Comparison of ENCODE assay signal across 21 mouse cellular contexts in genomic region chr11:67345186-67345855, GRCm38 (mm10). TPM values are rescaled to one million over a fixed set of nuclear protein-coding genes. Genes with fewer than 3 reads are reported as not detected.
DNase-seq lines count a peak whose midpoint lies in the region; TF ChIP-seq lines count a peak whose summit lies in the region.
"Had no signal": no experiment of that assay in that cellular context is flagged by ENCODE, and none has a peak within 500 bp of the region (broad histone marks: within the 10 kb centered on the region; RNA-seq: fewer than 3 reads in every experiment).

No protein-coding gene starts in this region.

- no peaks in the 10 kb centered on the region for H3K9me3 ChIP-seq in ES-E14 (ENCODE audit: control insufficient read depth, insufficient read depth, low read depth, low read length)
- H3K9me3 ChIP-seq: heart, embryonic 15.5 days; intestine, embryonic 15.5 days; limb, embryonic 12.5 days had no signal

- H3K9ac ChIP-seq in ES-E14 (ENCODE audit: insufficient read depth, low read depth, low read length, poor library complexity, severe bottlenecking): no peak overlapping the region
- H3K9ac ChIP-seq: heart, embryonic 15.5 days; intestine, embryonic 15.5 days; limb, embryonic 12.5 days; liver, embryonic 14.5 days had no signal

- peak; percentile 63 for DNase-seq in left cerebral cortex, postnatal 4 days
- DNase-seq in left cerebral cortex, postnatal 25 days (ENCODE audit: low spot score in 2 of 2): no peak
- peak; percentile 69 for DNase-seq in ES-E14 (ENCODE audit: low read depth, low spot score)
- DNase-seq in cerebellum, adult 11-12 months: peak; percentile 54
- DNase-seq in cerebellum, postnatal 25 days: peak; percentile 76 to 80
- DNase-seq in kidney, adult 9 months: no peak
- no peak for DNase-seq in thymus, postnatal 4 days
- DNase-seq: adrenal gland, postnatal 14 days; B cell, adult 2 months; heart, adult 18-20 months; kidney, postnatal 10 days; lung, postnatal 10 days; right cerebral cortex, postnatal 4 days; thymus, adult 18-20 months had no signal

- no peaks in the 10 kb centered on the region for H3K36me3 ChIP-seq in ES-E14 (ENCODE audit: control insufficient read depth, insufficient read depth, low read length, poor library complexity, severe bottlenecking)
- H3K36me3 ChIP-seq: heart, embryonic 15.5 days; intestine, embryonic 15.5 days; limb, embryonic 12.5 days had no signal

- intact Hi-C loops in left cerebral cortex, postnatal 4 days (cut with DNase I): no loop called here
- intact Hi-C loops in left cerebral cortex, postnatal 25 days (cut with DNase I): loop anchor here (10.0 kb wide), 1 partner anchor 321 kb away; the partner anchor contains the start of gene Tmem220

- peak overlapping the region; percentile 70; the same call in 1 of the 2 replicates for H3K27ac ChIP-seq in ES-E14 (ENCODE audit: insufficient read depth, low read depth, low read length, poor library complexity, severe bottlenecking)
- H3K27ac ChIP-seq: heart, embryonic 15.5 days; intestine, embryonic 15.5 days; layer of hippocampus, adult 2 months; limb, embryonic 12.5 days; liver, embryonic 14.5 days had no signal

- H3K4me3 ChIP-seq in ES-E14 (ENCODE audit: insufficient read depth in 1 of 2, low read depth in 1 of 2, low read length in 2 of 2, poor library complexity in 1 of 2, severe bottlenecking in 1 of 2): no peak overlapping the region
- H3K4me3 ChIP-seq: heart, embryonic 15.5 days; intestine, embryonic 15.5 days; layer of hippocampus, adult 2 months; limb, embryonic 12.5 days had no signal

- in situ Hi-C loops in ES-E14 (cut with MboI; ENCODE audit: low sequenced_read_pairs in 2 of 2, unreplicated experiment in 2 of 2): no loop called here

- H3K4me1 ChIP-seq in ES-E14 (ENCODE audit: control insufficient read depth in 2 of 2, insufficient read depth in 2 of 2, low read length in 2 of 2, poor library complexity in 1 of 2): peaks cover 15 to 17% of the 10 kb centered on the region in 2 experiments
- H3K4me1 ChIP-seq: heart, embryonic 15.5 days; intestine, embryonic 15.5 days; limb, embryonic 12.5 days had no signal

TF ChIP-seq in ES-E14, 5 proteins besides CTCF, POLR2A, EP300 and RAD21:
- TF ChIP-seq HCFC1 (IDR thresholded peaks at IDR 0.05; ENCODE audit: borderline replicate concordance, insufficient read depth, low read length) (no peak), CHD2 (IDR thresholded peaks at IDR 0.05; ENCODE audit: low read depth, low read length) (no peak), ZNF384 (IDR thresholded peaks at IDR 0.05; ENCODE audit: low read depth, low read length) (no peak), MAFK (IDR thresholded peaks at IDR 0.05; ENCODE audit: insufficient read depth, low read depth, low read length) (no peak), ZC3H11A (IDR thresholded peaks at IDR 0.05; ENCODE audit: borderline replicate concordance, low read depth, low read length) (no peak)

RNA-seq across cellular contexts. Expression of gene Myh13, which starts 23.9 kb away (rescaled TPM):
- total RNA-seq in left cerebral cortex, postnatal 4 days (2021): under 1 TPM; 0.14 to 0.28 TPM
- total RNA-seq in left cerebral cortex, postnatal 25 days (2021): under 1 TPM; 0.16 to 0.23 TPM
- 7.7 and 13.7 TPM in 2 replicates for total RNA-seq in ES-E14 (2012; rRNA removed)
- total RNA-seq: adrenal gland, postnatal 14 days; heart, adult 18-20 months; megakaryocyte, adult 5-6 weeks; MEL had no signal

Comparison
In these comparisons a context has a peak if more than half of its experiments do, and no peak if none do; other contexts are left out.
1. DNase-seq: peak in left cerebral cortex, postnatal 4 days (single experiment), ES-E14 (single experiment), cerebellum, adult 11-12 months (single experiment) and cerebellum, postnatal 25 days (2 of 2); none in left cerebral cortex, postnatal 25 days (0 of 2), kidney, adult 9 months (single experiment) and thymus, postnatal 4 days (single experiment).